Mouse (Mus musculus) colon, adult 2 months (tissue): ENCODE measurements around the gene Tmem145. TPM values are rescaled to one million over a fixed set of nuclear protein-coding genes. Genes with fewer than 3 reads are reported as not detected.

Source experiments
- polyA plus RNA-seq: library from polyadenylated mRNA; depleted of rRNA; stranded (reverse); fragments of >200 nt; gene quantifications from 2 replicates; pipeline ENCODE4 v1.2.3, GENCODE M21; 2012; rRNA removed

The Tmem145 gene
- polyA plus RNA-seq: 0.59 and 0.71 TPM in 2 replicates

GRCm38 (mm10) chr7:25305956-25306613 lies at the start of gene Tmem145:
Gene Tmem145, plus strand, starts transcription at chr7:25306106.

GRCm38 (mm10) chr7:25267301-25267750 lies 38.6 kb upstream of the Tmem145 start, which contains the start of gene Cic:
Gene Cic, plus strand, starts transcription at chr7:25267704.

GRCm38 (mm10) chr7:25297454-25298325 lies 8.2 kb upstream of the Tmem145 start, which contains the start of gene Pafah1b3:
Gene Pafah1b3, minus strand, starts transcription at chr7:25297986.

GRCm38 (mm10) chr7:25301063-25301462 lies 4.8 kb upstream of the Tmem145 start, which contains the start of gene Prr19:
Gene Prr19, plus strand, starts transcription at chr7:25301411.

GRCm38 (mm10) chr7:25316532-25317445 lies 10.9 kb downstream of the Tmem145 start, which contains the start of gene Megf8:
Gene Megf8, plus strand, starts transcription at chr7:25317164.

Other genes with a start within 250 kb of the Tmem145 start
- 30.4 and 31.0 TPM in 2 replicates for gene Grik5, start 233.8 kb upstream of the Tmem145 start, polyA plus RNA-seq
- gene Zfp574, start 233.5 kb upstream of the Tmem145 start, polyA plus RNA-seq: 45.3 and 46.0 TPM in 2 replicates
- gene Pou2f2, start 126.4 kb upstream of the Tmem145 start, polyA plus RNA-seq: 2.7 and 3.4 TPM in 2 replicates
- gene Dedd2, start 85.5 kb upstream of the Tmem145 start, polyA plus RNA-seq: 83.3 and 98.6 TPM in 2 replicates
- 13.4 and 14.1 TPM in 2 replicates for gene Zfp526, start 84.7 kb upstream of the Tmem145 start, polyA plus RNA-seq
- gene Gsk3a, start 68.3 kb upstream of the Tmem145 start, polyA plus RNA-seq: 120 and 151 TPM in 2 replicates
- 42.5 and 52.2 TPM in 2 replicates for gene Erf, start 55.3 kb upstream of the Tmem145 start, polyA plus RNA-seq
- gene Cic, start 38.4 kb upstream of the Tmem145 start, polyA plus RNA-seq: 59.1 and 73.7 TPM in 2 replicates
- gene Pafah1b3, start 8.1 kb upstream of the Tmem145 start, polyA plus RNA-seq: 223 and 250 TPM in 2 replicates
- not detected in 2 replicates for gene Prr19, start 4.7 kb upstream of the Tmem145 start, polyA plus RNA-seq
- gene Megf8, start 11.1 kb downstream of the Tmem145 start, polyA plus RNA-seq: 41.9 and 44.2 TPM in 2 replicates
- gene Cnfn, start 63.6 kb downstream of the Tmem145 start, polyA plus RNA-seq: 0.77 TPM in 1 of 2 replicates, not detected in the other
- gene Lipe, start 92.6 kb downstream of the Tmem145 start, polyA plus RNA-seq: 26.7 and 33.9 TPM in 2 replicates
- not detected in 2 replicates for gene Cxcl17, start 106.8 kb downstream of the Tmem145 start, polyA plus RNA-seq
- gene Ceacam1, start 171.5 kb downstream of the Tmem145 start, polyA plus RNA-seq: 822 and 1,160 TPM in 2 replicates
- 1.6 and 2.0 TPM in 2 replicates for gene Ceacam2, start 233.8 kb downstream of the Tmem145 start, polyA plus RNA-seq